Mouse (Mus musculus) adrenal gland, postnatal 4 days (tissue): ENCODE results near the gene AW822073. TPM values are rescaled to one million over a fixed set of nuclear protein-coding genes. Genes with fewer than 3 reads are reported as not detected.
"Not testable (repeated sequence)": the region's sequence is repeated elsewhere in the genome, so short reads cannot be mapped to it uniquely, and the experiment has no call there.

ENCODE experiments used
- DNase-seq, 2 experiments: peaks; one replicate each; pipeline ENCODE4 v3.0.0; 2021 to 2022; ENCODE audit warnings: low spot score in 2 of 2, mixed read lengths in 2 of 2
- long read RNA-seq, 2 experiments: library from polyadenylated mRNA; stranded (forward); transcript quantifications; one replicate each; pipeline ENCODE4 v2.0.0; 2021
- total RNA-seq, 2 experiments: library from RNA; stranded (reverse); gene quantifications; 2 replicates each; pipeline ENCODE4 v1.2.3; 2021

Gene AW822073
- total RNA-seq: not detected
- long read RNA-seq, experiment 1: 0 reads
- long read RNA-seq, experiment 2: 0 reads

GRCm38 (mm10) chr10:58224827-58225785, at the start of gene AW822073:
AW822073 (minus strand) TSS chr10:58224930.
- peak; percentile 72 to 76 for DNase-seq

- no peak for DNase-seq
Measured at GRCm38 (mm10) chr10:58258466-58258865, 33.7 kb upstream of the AW822073 start.

- no peak for DNase-seq
Measured at GRCm38 (mm10) chr10:58255954-58256353, 31.2 kb upstream of the AW822073 start.

- DNase-seq: peak; percentile 72 to 82
Measured at GRCm38 (mm10) chr10:58255213-58255892, 30.6 kb upstream of the AW822073 start, which contains the start of gene Gcc2. Gcc2 (plus strand) TSS chr10:58255497.

- DNase-seq: no peak
Measured at GRCm38 (mm10) chr10:58254635-58255175, 30.0 kb upstream of the AW822073 start.

- DNase-seq: no peak
Measured at GRCm38 (mm10) chr10:58249535-58249934, 24.8 kb upstream of the AW822073 start.

GRCm38 (mm10) chr10:58238984-58239740, 14.4 kb upstream of the AW822073 start:
- peak; percentile 78 to 80 for DNase-seq

- DNase-seq: no peak
Measured at GRCm38 (mm10) chr10:58236613-58237012, 11.9 kb upstream of the AW822073 start, which contains the start of gene Gm4981. Gm4981 (minus strand) TSS chr10:58236701.

- DNase-seq: not testable (repeated sequence)
Measured at GRCm38 (mm10) chr10:58234985-58235384, 10.3 kb upstream of the AW822073 start.

GRCm38 (mm10) chr10:58233740-58234121, 9.0 kb upstream of the AW822073 start:
- not testable (repeated sequence) for DNase-seq

GRCm38 (mm10) chr10:58233054-58233739, 8.5 kb upstream of the AW822073 start:
- peak in 1 of 2 experiments; percentile 46 for DNase-seq

- not testable (repeated sequence) for DNase-seq
Measured at GRCm38 (mm10) chr10:58232641-58232969, 7.9 kb upstream of the AW822073 start, which contains the start of gene Duxf3. Duxf3 (minus strand) TSS chr10:58232675.

- peak; percentile 96 to 100 for DNase-seq
Measured at GRCm38 (mm10) chr10:58231779-58232640, 7.3 kb upstream of the AW822073 start.

GRCm38 (mm10) chr10:58231088-58231487, 6.4 kb upstream of the AW822073 start:
- peak in 1 of 2 experiments; percentile 64 for DNase-seq

- not testable (repeated sequence) for DNase-seq
Measured at GRCm38 (mm10) chr10:58230021-58230420, 5.3 kb upstream of the AW822073 start.

GRCm38 (mm10) chr10:58227798-58228197, 3.1 kb upstream of the AW822073 start:
- DNase-seq: not testable (repeated sequence)

- not testable (repeated sequence) for DNase-seq
Measured at GRCm38 (mm10) chr10:58226357-58226756, 1.6 kb upstream of the AW822073 start.

GRCm38 (mm10) chr10:58223972-58224805, 541 bp downstream of the AW822073 start:
- peak; percentile 89 to 95 for DNase-seq
